In the genomic region with DNA sequence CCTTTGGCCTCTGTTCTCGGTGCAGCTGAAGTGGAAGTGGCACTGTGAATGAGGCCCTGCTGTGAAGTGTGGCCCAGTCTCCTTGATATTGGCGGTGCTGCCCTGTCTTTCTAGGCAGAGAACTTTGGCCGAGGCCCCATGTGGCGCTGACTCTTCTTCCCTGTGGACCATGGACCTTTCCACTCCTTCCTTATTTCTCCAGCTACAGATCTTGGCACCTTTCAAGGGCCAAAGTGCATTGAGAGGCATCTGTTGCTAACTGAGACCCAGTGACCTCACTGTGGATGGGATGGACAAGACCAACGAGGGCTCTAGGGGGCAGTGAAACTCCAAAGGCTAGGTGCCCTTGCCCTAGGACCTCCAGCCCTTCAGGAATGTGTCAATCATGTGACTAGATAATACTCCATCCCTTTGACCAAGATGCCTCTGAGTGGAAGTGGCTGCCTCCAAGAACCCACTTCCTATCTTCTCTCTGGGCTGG, we compare ENCODE assay signal across 12 mouse cellular contexts. TPM values are rescaled to one million over a fixed set of nuclear protein-coding genes. Genes with fewer than 3 reads are reported as not detected.
A peak's percentile ranks its signal among the peaks of the same experiment; 100 is the strongest.
DNase-seq lines count a peak whose midpoint lies in the region; TF ChIP-seq lines count a peak whose summit lies in the region.
"Had no signal": no experiment of that assay in that cellular context is flagged by ENCODE, and none has a peak within 500 bp of the region (broad histone marks: within the 10 kb centered on the region; RNA-seq: fewer than 3 reads in every experiment).

No protein-coding gene starts in this region.

- no peak; the same call in 1 of the 2 replicates for TF ChIP-seq CTCF in left cerebral cortex, adult 2 months (IDR thresholded peaks at IDR 0.05)

- intact Hi-C loops in left cerebral cortex, adult 2 months (cut with DNase I), result no loop called here

- DNase-seq in cerebellum, adult 11-12 months, result peak; percentile 28
- DNase-seq in cerebellum, adult 11 months, result no peak
- DNase-seq in adipocyte (ENCODE audit: low spot score), result peak; percentile 67
- DNase-seq in kidney, postnatal 14 days, result peak; percentile 87
- peak; percentile 16 for DNase-seq in lung, postnatal 14 days
- DNase-seq in left cerebral cortex, adult 2 months (ENCODE audit: extremely low spot score in 1 of 2, low spot score in 2 of 2), result no peak
- no peak for DNase-seq in embryo, embryonic 10 days (ENCODE audit: low spot score)
- no peak for DNase-seq in left cerebral cortex, adult 11 months (ENCODE audit: low spot score)

- no peak overlapping the region for H3K27ac ChIP-seq in left cerebral cortex, adult 2 months
- H3K27ac ChIP-seq: forebrain, embryonic 13.5 days; heart, embryonic 10.5 days; hindbrain, embryonic 12.5 days had no signal

- H3K4me3 ChIP-seq in left cerebral cortex, adult 2 months, result no peak overlapping the region
- H3K4me3 ChIP-seq: forebrain, embryonic 13.5 days; heart, embryonic 10.5 days; hindbrain, embryonic 12.5 days had no signal

RNA-seq across cellular contexts. Expression of a gene that starts 1.1 kb away (rescaled TPM):
- 10 to 100 TPM; 46.9 to 51.6 TPM for total RNA-seq in left cerebral cortex, adult 2 months (2021)

RNA-seq across cellular contexts. Expression of a gene that starts 3.5 kb away (rescaled TPM):
- not detected for total RNA-seq in left cerebral cortex, adult 2 months (2021)
- total RNA-seq: left cerebral cortex, adult 8-10 months had no signal

RNA-seq across cellular contexts. Expression of a gene that starts 20.7 kb away (rescaled TPM):
- 1 to 10 TPM; 1.7 to 3.4 TPM for total RNA-seq in left cerebral cortex, adult 2 months (2021)

RNA-seq across cellular contexts. Expression of a gene that starts 43.1 kb away (rescaled TPM):
- not detected for total RNA-seq in left cerebral cortex, adult 2 months (2021)

RNA-seq across cellular contexts. Expression of a gene that starts 51.6 kb away (rescaled TPM):
- total RNA-seq in left cerebral cortex, adult 2 months (2021), result 10 to 100 TPM; 36.5 to 37.3 TPM

Comparison
In these comparisons a context has a peak if more than half of its experiments do, and no peak if none do; other contexts are left out.
1. DNase-seq: peak in cerebellum, adult 11-12 months (single experiment), adipocyte (single experiment), kidney, postnatal 14 days (single experiment) and lung, postnatal 14 days (single experiment); none in cerebellum, adult 11 months (single experiment), left cerebral cortex, adult 2 months (0 of 2), embryo, embryonic 10 days (single experiment) and left cerebral cortex, adult 11 months (single experiment).